Mouse (Mus musculus) ES-Bruce4 (cell line): ENCODE results near the gene Ubxn11.

Experiments
- CTCF ChIP-seq: IDR thresholded peaks from one replicate; pipeline ENCODE4 v1.8.1; 2011; ENCODE audit warnings: low read depth, low read length
- POLR2A ChIP-seq: IDR thresholded peaks from one replicate; pipeline ENCODE4 v1.8.1; 2011; ENCODE audit warnings: low read length; ENCODE audit not compliant: insufficient read depth

DNA sequence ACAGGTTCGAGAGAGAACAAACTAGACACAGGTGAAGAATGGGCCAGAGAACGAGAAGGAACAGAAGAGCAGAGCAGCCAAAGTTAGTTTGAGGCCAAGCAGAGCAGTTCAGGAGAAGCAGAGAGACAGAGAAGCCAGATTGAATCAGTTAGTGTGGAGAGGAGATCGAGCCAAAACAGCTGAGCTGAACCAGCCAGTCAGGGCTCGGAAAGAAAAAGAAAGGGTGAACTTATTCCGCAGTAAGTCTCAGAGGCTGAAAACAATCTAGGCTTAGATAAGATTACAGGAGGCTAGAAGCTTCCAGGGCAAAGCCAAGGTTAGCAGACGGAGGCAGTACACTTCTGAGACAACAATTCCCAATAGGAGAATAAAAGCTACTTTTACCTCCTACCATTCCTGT, 62.7 kb downstream of the Ubxn11 start:
- TF ChIP-seq CTCF = no peak
- no peak for TF ChIP-seq POLR2A
